Mouse (Mus musculus) R1 (cell line): Measurements from ENCODE around the gene B230104I21Rik.

Experiments used
- DNase-seq: peaks from one replicate; pipeline ENCODE4 v3.0.0-alpha.2; 2018; ENCODE audit warnings: low read depth, low spot score

The B230104I21Rik gene

GRCm38 (mm10) chr4:154393196-154394122 is 57.5 kb downstream of the B230104I21Rik start:
- DNase-seq, result peak; percentile 60

GRCm38 (mm10) chr4:154394123-154394722 is 58.3 kb downstream of the B230104I21Rik start:
- no peak for DNase-seq

GRCm38 (mm10) chr4:154396652-154397301 is 60.9 kb downstream of the B230104I21Rik start:
- DNase-seq, result no peak
